Mouse (Mus musculus) liver, adult 2 months (tissue): ENCODE results near the gene Grik3. TPM values are rescaled to one million over a fixed set of nuclear protein-coding genes. Genes with fewer than 3 reads are reported as not detected.

Source experiments
- DNase-seq: peaks from one replicate; pipeline ENCODE4 v3.0.0-alpha.2; 2011; ENCODE audit warnings: low read depth, low spot score; ENCODE audit errors: extremely low read depth
- H3K27ac ChIP-seq: fragments of 200-500 bp; replicated peaks from 2 replicates; pipeline ENCODE4 v1.5.1; 2012; ENCODE audit warnings: low read depth, mild to moderate bottlenecking, control low read depth, inconsistent platforms, low read length; ENCODE audit not compliant: insufficient read depth
- H3K27me3 ChIP-seq: fragments of 200-500 bp; 2 replicates; pipeline ENCODE4 v1.6.1; 2012; ENCODE audit warnings: mild to moderate bottlenecking, moderate library complexity, low read length, inconsistent platforms; ENCODE audit not compliant: control insufficient read depth, insufficient read depth
- H3K36me3 ChIP-seq: fragments of 200-500 bp; 2 replicates; pipeline ENCODE4 v1.6.1; 2012; ENCODE audit warnings: low read length, inconsistent platforms; ENCODE audit not compliant: control insufficient read depth, insufficient read depth
- H3K4me1 ChIP-seq: fragments of 200-500 bp; 2 replicates; pipeline ENCODE4 v1.6.1; 2011; ENCODE audit warnings: low read length; ENCODE audit not compliant: control insufficient read depth, insufficient read depth
- H3K4me3 ChIP-seq: fragments of 200-500 bp; 2 replicates; pipeline ENCODE4 v1.5.1; 2011; ENCODE audit warnings: low read depth, mild to moderate bottlenecking, control low read depth, low read length, moderate library complexity; ENCODE audit not compliant: insufficient read depth
- H3K79me2 ChIP-seq: fragments of 200-500 bp; 2 replicates; pipeline ENCODE4 v1.6.1; 2012; ENCODE audit warnings: inconsistent platforms, mild to moderate bottlenecking, low read length, moderate library complexity; ENCODE audit not compliant: control insufficient read depth, insufficient read depth
- H3K9ac ChIP-seq: fragments of 200-500 bp; 2 replicates; pipeline ENCODE4 v1.6.1; 2012; ENCODE audit warnings: low read depth, mild to moderate bottlenecking, control low read depth, inconsistent platforms, low read length
- CTCF ChIP-seq: fragments of 200-500 bp; IDR thresholded peaks from 2 replicates; pipeline ENCODE4 v1.5.1; 2011; ENCODE audit warnings: low read depth, low read length, control low read depth
- POLR2A ChIP-seq: fragments of 200-500 bp; IDR thresholded peaks from 2 replicates; pipeline ENCODE4 v1.6.1; 2011; ENCODE audit warnings: low read length, control low read depth; ENCODE audit not compliant: insufficient read depth; ENCODE audit errors: extremely low read depth
- WGBS: fragments of 180-500 bp; shearing (Covaris S2); methylation state at CpG from one replicate; pipeline ENCODE4 v1.1.7; 2018; 5-methylcytosine and 5-hydroxymethylcytosine counted together
- polyA plus RNA-seq: library from polyadenylated mRNA; depleted of rRNA; stranded (reverse); fragments of >200 nt; gene quantifications from 2 replicates; pipeline ENCODE4 v1.2.3, GENCODE M21; 2012
- total RNA-seq: library from RNA; depleted of rRNA; stranded (reverse); fragments of >200 nt; gene quantifications from 2 replicates; pipeline ENCODE4 v1.2.3, GENCODE M21; 2014

Grik3 gene
- total and polyA plus RNA-seq, 2 experiments: 0.04 TPM; not detected in 1

GRCm38 (mm10) chr4:125568210-125568609, 77.7 kb downstream of the Grik3 start:
- no peaks in the 10 kb centered on the region for H3K4me1 ChIP-seq
- H3K27me3 ChIP-seq: no peaks in the 10 kb centered on the region
- TF ChIP-seq CTCF (no peak), POLR2A (no peak)
- no peak overlapping the region for H3K9ac ChIP-seq
- H3K36me3 ChIP-seq: no peaks in the 10 kb centered on the region
- no peak overlapping the region for H3K27ac ChIP-seq
- no peak for DNase-seq
- H3K4me3 ChIP-seq: no peak overlapping the region
- no peaks in the 10 kb centered on the region for H3K79me2 ChIP-seq
- 88% methylated on average over 6 of the region's 6 CpGs for WGBS

GRCm38 (mm10) chr4:125571651-125572311, 81.3 kb downstream of the Grik3 start:
- WGBS: 35% methylated on average over 12 of the region's 12 CpGs
- no peaks in the 10 kb centered on the region for H3K27me3 ChIP-seq
- no peak overlapping the region for H3K4me3 ChIP-seq
- no peak overlapping the region for H3K9ac ChIP-seq
- H3K4me1 ChIP-seq: no peaks in the 10 kb centered on the region
- H3K36me3 ChIP-seq: no peaks in the 10 kb centered on the region
- TF ChIP-seq POLR2A (no peak), CTCF (no peak)
- no peaks in the 10 kb centered on the region for H3K79me2 ChIP-seq
- no peak overlapping the region for H3K27ac ChIP-seq
- DNase-seq: no peak

GRCm38 (mm10) chr4:125572312-125572663, 81.8 kb downstream of the Grik3 start:
- 3% methylated on average over 5 of the region's 5 CpGs for WGBS

GRCm38 (mm10) chr4:125573000-125573399, 82.5 kb downstream of the Grik3 start:
- no peak for DNase-seq
- Histone ChIP-seq H3K79me2 (no peaks in the 10 kb centered on the region), H3K4me3 (no peak overlapping the region), H3K4me1 (no peaks in the 10 kb centered on the region), H3K27ac (no peak overlapping the region), H3K9ac (no peak overlapping the region), H3K27me3 (no peaks in the 10 kb centered on the region), H3K36me3 (no peaks in the 10 kb centered on the region)
- TF ChIP-seq CTCF (no peak), POLR2A (no peak)
- WGBS: 28% methylated on average over 5 of the region's 5 CpGs

More at GRCm38 (mm10) chr4:125572312-125572663, 81.8 kb downstream of the Grik3 start:
- no peaks in the 10 kb centered on the region for H3K79me2 ChIP-seq
- DNase-seq: no peak
- no peaks in the 10 kb centered on the region for H3K36me3 ChIP-seq
- H3K9ac ChIP-seq: no peak overlapping the region
- H3K4me1 ChIP-seq: no peaks in the 10 kb centered on the region
- TF ChIP-seq CTCF: no peak
- no peak overlapping the region for H3K27ac ChIP-seq
- no peak overlapping the region for H3K4me3 ChIP-seq
- H3K27me3 ChIP-seq: no peaks in the 10 kb centered on the region

- peak; percentile 15 for DNase-seq
- TF ChIP-seq CTCF (no peak), POLR2A (no peak)
- 13% methylated on average over 11 of the region's 11 CpGs for WGBS
These were observed 83.6 kb downstream of the Grik3 start for GRCm38 (mm10) chr4:125573951-125574675.

GRCm38 (mm10) chr4:125580336-125580735, 89.8 kb downstream of the Grik3 start:
- Histone ChIP-seq H3K4me1 (no peaks in the 10 kb centered on the region), H3K9ac (no peak overlapping the region), H3K4me3 (no peak overlapping the region), H3K79me2 (no peaks in the 10 kb centered on the region), H3K27me3 (no peaks in the 10 kb centered on the region), H3K27ac (no peak overlapping the region), H3K36me3 (no peaks in the 10 kb centered on the region)
- 52% methylated on average over 5 of the region's 5 CpGs for WGBS
- TF ChIP-seq POLR2A: no peak
- no peak for TF ChIP-seq CTCF
- no peak for DNase-seq

More at GRCm38 (mm10) chr4:125573951-125574675, 83.6 kb downstream of the Grik3 start:
- H3K79me2 ChIP-seq: no peaks in the 10 kb centered on the region
- no peaks in the 10 kb centered on the region for H3K36me3 ChIP-seq
- H3K27me3 ChIP-seq: no peaks in the 10 kb centered on the region
- H3K9ac ChIP-seq: no peak overlapping the region
- no peaks in the 10 kb centered on the region for H3K4me1 ChIP-seq
- H3K4me3 ChIP-seq: no peak overlapping the region
- H3K27ac ChIP-seq: no peak overlapping the region
